Mouse (Mus musculus) layer of hippocampus, adult 11-12 months (tissue): ENCODE data around the gene Gcm1.

Experiments used
- DNase-seq: peaks from one replicate; pipeline ENCODE4 v3.0.0; 2022; ENCODE audit warnings: low spot score

Gcm1 gene

GRCm38 (mm10) chr9:78051677-78052076, at the start of gene Gcm1:
TSS of gene Gcm1 (plus strand) at chr9:78051924.
- DNase-seq = no peak

GRCm38 (mm10) chr9:78003278-78003677, 48.4 kb upstream of the Gcm1 start:
- DNase-seq = no peak

- DNase-seq = no peak
These were observed 46.2 kb upstream of the Gcm1 start for GRCm38 (mm10) chr9:78005481-78005880.

GRCm38 (mm10) chr9:78006209-78007001, 45.3 kb upstream of the Gcm1 start:
- peak; percentile 82 for DNase-seq

GRCm38 (mm10) chr9:78009382-78009781, 42.3 kb upstream of the Gcm1 start:
- no peak for DNase-seq

GRCm38 (mm10) chr9:78010187-78010586, 41.5 kb upstream of the Gcm1 start:
- DNase-seq = no peak

- no peak for DNase-seq
These were observed 41.0 kb upstream of the Gcm1 start for GRCm38 (mm10) chr9:78010707-78011106.

- DNase-seq = no peak
These were observed 39.7 kb upstream of the Gcm1 start for GRCm38 (mm10) chr9:78012066-78012465.

GRCm38 (mm10) chr9:78012681-78013080, 39.0 kb upstream of the Gcm1 start:
- DNase-seq = no peak

- DNase-seq = no peak
These were observed 37.9 kb upstream of the Gcm1 start for GRCm38 (mm10) chr9:78013813-78014212.

- DNase-seq = no peak
These were observed 35.9 kb upstream of the Gcm1 start for GRCm38 (mm10) chr9:78015816-78016215.

- no peak for DNase-seq
These were observed 35.4 kb upstream of the Gcm1 start for GRCm38 (mm10) chr9:78016288-78016687.

- DNase-seq = no peak
These were observed 30.5 kb upstream of the Gcm1 start for GRCm38 (mm10) chr9:78021256-78021655.

GRCm38 (mm10) chr9:78022187-78022945, 29.4 kb upstream of the Gcm1 start:
- DNase-seq = peak; percentile 14

- DNase-seq = peak; percentile 64
These were observed 26.9 kb upstream of the Gcm1 start for GRCm38 (mm10) chr9:78024823-78025222.

GRCm38 (mm10) chr9:78027099-78027498, 24.6 kb upstream of the Gcm1 start:
- no peak for DNase-seq

GRCm38 (mm10) chr9:78030835-78031456, 20.8 kb upstream of the Gcm1 start:
- no peak for DNase-seq

GRCm38 (mm10) chr9:78032930-78033329, 18.8 kb upstream of the Gcm1 start:
- DNase-seq = no peak

- no peak for DNase-seq
These were observed 16.4 kb upstream of the Gcm1 start for GRCm38 (mm10) chr9:78035296-78035695.

- no peak for DNase-seq
These were observed 15.9 kb upstream of the Gcm1 start for GRCm38 (mm10) chr9:78035831-78036230.

- DNase-seq = peak; percentile 76
These were observed 12.8 kb upstream of the Gcm1 start for GRCm38 (mm10) chr9:78038755-78039489.

GRCm38 (mm10) chr9:78045171-78045570, 6.6 kb upstream of the Gcm1 start:
- DNase-seq = no peak
